Mouse (Mus musculus): Measurements from ENCODE around the gene Ap2a1.
"Not testable (repeated sequence)": the region's sequence is repeated elsewhere in the genome, so short reads cannot be mapped to it uniquely, and the experiment has no call there.

Ap2a1 gene

GRCm38 (mm10) chr7:44896499-44896898 lies 32.8 kb downstream of the Ap2a1 start:
- no peak for DNase-seq (ENCODE audit: extremely low read depth, insufficient read length, low spot score)

- DNase-seq (ENCODE audit: extremely low read depth, insufficient read length, low spot score): peak; percentile 83
These were observed 33.5 kb downstream of the Ap2a1 start, which contains the start of gene Fuz for GRCm38 (mm10) chr7:44895593-44896434. Gene Fuz (plus strand): TSS chr7:44896079.

DNA sequence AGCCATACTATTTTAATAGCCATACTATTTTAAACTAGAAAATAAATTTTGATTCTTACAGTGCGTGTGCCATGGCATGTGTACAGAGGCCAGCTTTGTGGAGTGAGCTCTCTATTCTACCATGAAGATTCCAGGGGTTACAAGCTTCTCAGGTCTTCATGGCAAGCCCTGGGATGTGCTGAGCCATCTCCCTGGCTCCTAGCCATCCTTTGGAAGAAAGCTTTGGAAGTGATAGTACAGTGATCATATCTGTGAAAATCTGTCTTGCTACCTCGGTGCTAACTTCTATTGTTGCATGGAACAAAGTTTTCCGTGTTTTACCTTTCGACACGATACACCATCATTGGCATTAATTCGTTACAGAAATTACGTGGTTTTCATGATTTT lies 34.1 kb downstream of the Ap2a1 start:
- no peak for DNase-seq (ENCODE audit: extremely low read depth, insufficient read length, low spot score)

DNA sequence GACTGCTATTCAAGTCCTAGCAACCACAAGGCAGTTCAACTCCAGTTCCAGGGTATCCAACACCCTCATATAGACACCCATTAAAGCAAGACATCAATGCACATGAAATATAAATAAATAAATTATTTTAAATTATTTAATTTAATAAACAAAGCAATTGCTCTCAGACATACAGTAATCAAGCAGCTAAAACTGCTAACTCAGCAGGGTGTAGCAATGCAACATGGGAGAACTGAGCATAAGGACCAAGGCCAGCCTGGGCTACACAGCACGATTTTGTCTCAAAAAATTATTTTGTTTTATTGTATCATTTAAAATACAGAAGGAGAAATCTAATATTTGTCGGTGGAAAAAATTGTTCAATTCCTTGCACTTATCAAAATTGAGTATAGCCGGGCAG lies 35.1 kb downstream of the Ap2a1 start:
- no peak for DNase-seq (ENCODE audit: extremely low read depth, insufficient read length, low spot score)

GRCm38 (mm10) chr7:44893197-44893596 lies 36.1 kb downstream of the Ap2a1 start:
- no peak for DNase-seq (ENCODE audit: extremely low read depth, insufficient read length, low spot score)

- DNase-seq (ENCODE audit: extremely low read depth, insufficient read length, low spot score): peak; percentile 86
These were observed 36.9 kb downstream of the Ap2a1 start, which contains the start of gene Med25 for GRCm38 (mm10) chr7:44892276-44892921. Gene Med25 (minus strand): TSS chr7:44892712.

- no peak for DNase-seq (ENCODE audit: extremely low read depth, insufficient read length, low spot score)
These were observed 37.7 kb downstream of the Ap2a1 start for GRCm38 (mm10) chr7:44891611-44892010.

DNA sequence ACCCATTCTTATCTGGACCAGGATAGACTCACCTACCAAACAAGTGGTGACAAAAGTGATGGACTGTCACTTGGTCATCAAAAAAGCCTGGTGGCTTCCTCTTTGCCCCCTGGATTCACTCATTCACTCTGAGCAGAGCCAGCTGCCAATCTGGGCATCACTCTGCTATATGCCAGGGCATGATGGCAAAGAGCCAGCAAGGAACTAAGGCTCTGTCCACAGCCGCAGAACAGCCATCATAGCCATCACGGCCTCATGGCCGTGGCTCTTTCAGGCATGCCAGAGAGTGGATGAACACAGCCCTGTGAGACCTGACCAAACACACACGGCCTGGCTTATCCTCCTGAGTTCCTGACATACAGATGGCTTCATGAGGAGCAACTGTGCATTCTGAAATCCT lies 38.6 kb downstream of the Ap2a1 start:
- DNase-seq (ENCODE audit: extremely low read depth, insufficient read length, low spot score): no peak

GRCm38 (mm10) chr7:44890180-44890579 lies 39.1 kb downstream of the Ap2a1 start:
- no peak for DNase-seq (ENCODE audit: extremely low read depth, insufficient read length, low spot score)

DNA sequence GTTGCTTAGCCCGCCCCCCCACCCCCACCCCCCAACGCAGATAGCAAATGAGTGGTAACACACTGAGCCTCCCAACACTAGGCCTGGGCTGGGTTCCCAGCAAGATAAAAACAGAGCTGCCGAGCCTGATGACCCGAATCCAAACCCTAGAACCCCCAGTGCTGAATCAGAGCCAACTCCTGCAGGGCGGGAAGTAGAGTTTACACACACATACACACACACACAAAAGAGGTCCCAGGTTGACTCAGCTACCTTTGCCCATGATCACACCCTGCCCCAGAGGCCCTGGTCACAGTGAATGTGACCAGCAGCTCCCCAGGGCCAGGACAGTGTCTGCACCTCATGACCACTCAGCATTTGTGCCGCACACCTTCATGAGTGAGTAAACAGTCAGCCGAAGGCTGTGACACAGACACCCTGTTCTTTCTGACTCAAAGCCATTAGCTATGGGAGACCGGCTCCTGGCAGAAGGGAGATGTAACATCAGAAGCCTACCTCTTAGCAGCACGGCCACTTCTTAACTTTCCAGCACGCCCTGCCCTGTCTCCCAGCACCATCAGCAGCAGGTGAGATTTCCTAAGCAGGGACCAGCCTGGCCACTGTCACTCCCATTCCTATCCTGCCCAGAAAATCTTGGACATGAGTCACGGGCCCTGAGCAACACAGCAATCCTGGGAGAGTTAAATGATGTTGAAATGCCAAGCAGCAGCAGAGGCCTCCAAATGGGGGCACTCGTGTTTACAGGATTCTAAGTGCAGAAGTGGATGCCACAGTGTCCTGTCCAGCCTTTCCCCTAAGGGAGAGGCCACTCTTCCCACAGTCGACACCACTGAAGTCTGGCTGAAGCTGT lies 40.8 kb downstream of the Ap2a1 start:
- peak; percentile 48 for DNase-seq (ENCODE audit: extremely low read depth, insufficient read length, low spot score)

- DNase-seq (ENCODE audit: extremely low read depth, insufficient read length, low spot score): no peak
These were observed 42.3 kb downstream of the Ap2a1 start for GRCm38 (mm10) chr7:44886964-44887363.

DNA sequence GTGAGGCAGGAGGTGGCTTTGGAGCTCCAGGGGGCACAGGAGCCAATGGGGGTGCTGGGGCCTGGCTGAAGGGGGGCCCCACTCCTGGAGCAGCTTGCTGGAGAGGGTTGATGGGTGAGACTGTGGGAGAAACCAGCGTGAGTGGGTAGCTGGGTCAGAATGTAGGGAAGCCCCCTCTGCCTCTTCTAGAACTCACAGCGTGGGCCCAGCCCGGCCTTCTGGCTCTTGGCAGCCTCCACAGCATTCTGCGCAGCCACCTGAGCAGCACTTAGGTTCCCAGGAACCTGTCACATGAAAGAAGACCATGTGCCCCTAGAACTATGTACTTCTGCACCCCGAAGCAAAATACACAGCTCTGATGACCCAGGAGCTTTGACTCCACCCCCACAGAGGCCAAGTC lies 44.7 kb downstream of the Ap2a1 start:
- DNase-seq (ENCODE audit: extremely low read depth, insufficient read length, low spot score): no peak

- DNase-seq (ENCODE audit: extremely low read depth, insufficient read length, low spot score): no peak
These were observed 46.3 kb downstream of the Ap2a1 start for GRCm38 (mm10) chr7:44883036-44883435.

DNA sequence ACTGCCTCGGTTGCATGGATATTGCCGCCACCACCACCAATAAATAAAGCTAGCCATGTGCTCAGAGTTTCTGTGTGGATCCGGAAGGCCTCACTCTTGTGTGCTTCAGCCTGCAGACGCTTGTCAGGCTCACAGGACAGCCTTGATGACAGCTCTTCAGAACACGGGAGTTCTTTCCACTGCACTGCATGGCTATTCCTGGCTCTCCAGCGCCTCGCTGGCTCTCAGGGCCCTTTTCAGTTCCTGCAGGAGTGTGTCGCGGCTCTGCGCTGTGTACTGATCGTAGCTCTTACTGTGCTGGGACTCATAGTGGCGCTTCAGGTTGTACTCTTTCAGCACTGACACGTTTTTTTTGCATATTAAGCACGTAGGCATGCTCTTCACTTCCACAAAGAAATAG lies 51.5 kb downstream of the Ap2a1 start:
- no peak for DNase-seq (ENCODE audit: extremely low read depth, insufficient read length, low spot score)

GRCm38 (mm10) chr7:44871774-44872173 lies 57.5 kb downstream of the Ap2a1 start:
- not testable (repeated sequence) for DNase-seq (ENCODE audit: extremely low read depth, insufficient read length, low spot score)

GRCm38 (mm10) chr7:44871181-44871580 lies 58.1 kb downstream of the Ap2a1 start:
- DNase-seq (ENCODE audit: extremely low read depth, insufficient read length, low spot score): no peak

DNA sequence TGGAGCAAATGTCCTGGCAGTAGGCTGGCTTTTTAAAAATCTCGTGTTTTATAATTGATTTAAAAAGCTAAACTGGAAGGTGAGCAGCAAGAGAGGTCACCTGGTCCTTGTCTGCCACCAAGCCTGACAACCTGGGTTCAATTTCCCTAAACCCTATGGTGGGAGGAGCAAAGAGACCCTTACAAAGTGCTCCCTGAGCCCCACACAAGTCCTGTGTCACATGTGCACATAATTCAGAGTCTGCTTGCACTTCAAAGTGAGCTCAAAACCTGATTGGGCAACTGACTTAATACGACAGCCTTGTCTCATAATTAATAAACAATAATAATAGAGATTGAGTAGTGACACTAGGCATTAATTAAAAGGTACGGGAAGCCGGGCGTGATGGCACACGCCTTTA lies 58.7 kb downstream of the Ap2a1 start:
- no peak for DNase-seq (ENCODE audit: extremely low read depth, insufficient read length, low spot score)

DNA sequence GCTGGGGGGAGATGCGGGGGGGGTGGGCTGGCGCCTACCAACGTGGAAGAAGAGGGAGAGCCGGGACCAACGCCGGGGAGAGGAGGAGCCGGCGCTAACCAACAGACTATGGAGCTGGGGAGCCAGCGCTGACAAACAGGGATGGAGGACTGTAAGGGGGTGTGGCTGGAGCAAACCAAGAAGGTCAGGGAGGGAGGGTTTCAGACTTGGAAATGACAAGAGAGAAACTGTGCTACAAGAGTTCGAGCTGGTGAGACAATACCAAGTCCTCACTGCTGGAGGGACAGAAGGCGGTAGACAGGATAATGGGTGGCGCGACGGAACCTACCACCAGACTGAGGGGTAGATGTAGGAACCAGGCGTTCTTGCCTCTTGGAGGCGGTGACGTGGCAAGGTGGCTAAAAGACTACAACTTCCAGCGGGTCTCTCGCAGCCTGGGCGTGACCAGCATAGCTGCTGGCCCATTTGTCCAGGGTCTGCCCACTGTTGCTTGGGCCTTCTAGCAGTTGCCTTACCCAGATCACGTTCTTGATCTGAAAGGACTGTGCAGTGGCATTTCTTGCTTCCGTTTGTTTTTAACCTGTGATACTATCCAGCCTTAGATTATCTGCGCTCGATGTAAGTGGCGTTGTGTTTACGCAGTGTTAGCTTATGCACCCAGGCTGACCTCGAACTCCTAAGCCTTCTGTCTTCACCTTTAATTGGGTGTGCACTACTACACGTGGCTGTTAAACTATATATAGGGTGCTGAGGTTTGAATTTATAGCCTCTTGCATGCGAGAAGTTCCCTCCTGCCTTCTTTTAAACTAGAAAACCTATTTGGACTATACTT lies 59.4 kb downstream of the Ap2a1 start, which contains the start of gene Ptov1:
Gene Ptov1, minus strand, starts transcription at position 92 of the 832 bp plus-strand sequence.
- peak; percentile 89 for DNase-seq (ENCODE audit: extremely low read depth, insufficient read length, low spot score)

- peak; percentile 71 for DNase-seq (ENCODE audit: extremely low read depth, insufficient read length, low spot score)
These were observed 60.2 kb downstream of the Ap2a1 start for GRCm38 (mm10) chr7:44868919-44869696.
